Mouse (Mus musculus) leukemia stem cell, adult 10-12 weeks (primary cell): Measurements from ENCODE around the gene H2-D1. TPM values are rescaled to one million over a fixed set of nuclear protein-coding genes. Genes with fewer than 3 reads are reported as not detected.

Experiments
- polyA plus RNA-seq: library from polyadenylated mRNA; stranded (reverse); fragments of >175 nt; gene quantifications from 2 replicates; pipeline ENCODE4 v1.2.3, GENCODE M21; 2012; ENCODE audit warnings: low replicate concordance

The H2-D1 gene
- 138 and 236 TPM in 2 replicates for polyA plus RNA-seq

DNA sequence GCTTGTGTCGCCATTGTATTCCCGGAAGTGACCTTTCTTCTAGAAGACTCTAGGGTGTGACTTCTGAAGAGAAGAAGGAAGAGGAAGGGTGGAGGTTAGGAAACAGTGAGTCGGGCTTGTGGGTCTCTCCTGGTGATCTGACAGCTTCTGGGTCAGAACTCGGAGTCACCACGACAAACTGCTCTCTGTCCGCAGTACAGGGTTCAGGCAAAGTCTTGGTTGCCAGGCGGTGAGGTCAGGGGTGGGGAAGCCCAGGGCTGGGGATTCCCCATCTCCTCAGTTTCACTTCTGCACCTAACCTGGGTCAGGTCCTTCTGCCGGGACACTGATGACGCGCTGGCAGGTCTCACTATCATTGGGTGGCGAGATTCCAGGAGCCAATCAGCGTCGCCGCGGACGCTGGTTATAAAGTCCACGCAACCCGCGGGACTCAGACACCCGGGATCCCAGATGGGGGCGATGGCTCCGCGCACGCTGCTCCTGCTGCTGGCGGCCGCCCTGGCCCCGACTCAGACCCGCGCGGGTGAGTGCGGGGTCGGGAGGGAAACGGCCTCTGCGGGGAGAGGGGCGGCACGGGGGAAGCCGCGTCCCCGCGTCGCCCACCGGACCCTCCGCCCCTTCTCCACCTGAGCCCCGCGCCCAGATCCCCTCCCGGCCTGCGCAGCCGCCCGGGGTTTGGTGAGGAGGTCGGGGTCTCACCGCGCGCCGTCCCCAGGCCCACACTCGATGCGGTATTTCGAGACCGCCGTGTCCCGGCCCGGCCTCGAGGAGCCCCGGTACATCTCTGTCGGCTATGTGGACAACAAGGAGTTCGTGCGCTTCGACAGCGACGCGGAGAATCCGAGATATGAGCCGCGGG lies at the start of gene H2-D1:
H2-D1 (plus strand) TSS at position 67 of the 859 bp plus-strand sequence.

DNA sequence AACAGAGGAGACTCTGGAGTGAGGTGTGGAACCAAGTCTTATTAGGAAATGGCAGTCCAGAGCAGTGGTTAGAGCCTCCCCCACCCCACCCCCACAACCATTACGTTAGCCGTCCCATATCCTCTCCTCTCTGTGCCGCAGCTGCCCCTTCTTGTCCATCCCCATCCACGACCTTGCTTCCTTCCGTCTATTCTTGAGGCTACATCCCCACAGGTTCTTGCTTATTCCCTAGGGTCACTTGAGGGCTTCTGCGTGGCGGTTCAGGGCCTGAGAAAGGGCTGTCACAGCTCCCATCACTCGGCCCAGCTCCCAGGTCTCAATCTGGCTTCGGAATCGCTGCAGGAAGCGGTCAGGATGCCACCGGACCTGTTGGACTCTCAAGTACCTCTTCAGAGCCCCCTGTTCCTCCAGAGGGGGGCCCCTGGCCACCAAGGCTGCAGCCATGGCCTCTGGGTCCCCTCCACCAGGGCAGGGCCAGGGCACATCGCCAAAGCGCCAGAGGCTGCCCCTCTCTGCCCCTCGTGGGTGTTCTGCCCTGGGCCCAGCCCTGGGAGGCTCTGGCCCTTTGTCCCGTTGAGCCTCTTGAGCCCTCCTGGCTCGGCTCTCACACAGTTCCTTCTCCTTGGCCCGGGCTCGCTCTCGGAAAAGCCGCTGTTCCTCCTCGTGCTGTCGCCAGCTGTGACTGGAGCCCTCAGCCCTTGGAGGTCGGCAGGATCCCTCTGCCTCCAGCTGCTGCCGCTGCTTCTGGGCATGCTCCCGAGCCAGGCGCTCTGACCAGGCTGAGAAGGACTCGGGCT lies 42.2 kb upstream of the H2-D1 start, which contains the start of gene Gm16181:
Gm16181 (plus strand) TSS at position 679 of the 797 bp plus-strand sequence.

DNA sequence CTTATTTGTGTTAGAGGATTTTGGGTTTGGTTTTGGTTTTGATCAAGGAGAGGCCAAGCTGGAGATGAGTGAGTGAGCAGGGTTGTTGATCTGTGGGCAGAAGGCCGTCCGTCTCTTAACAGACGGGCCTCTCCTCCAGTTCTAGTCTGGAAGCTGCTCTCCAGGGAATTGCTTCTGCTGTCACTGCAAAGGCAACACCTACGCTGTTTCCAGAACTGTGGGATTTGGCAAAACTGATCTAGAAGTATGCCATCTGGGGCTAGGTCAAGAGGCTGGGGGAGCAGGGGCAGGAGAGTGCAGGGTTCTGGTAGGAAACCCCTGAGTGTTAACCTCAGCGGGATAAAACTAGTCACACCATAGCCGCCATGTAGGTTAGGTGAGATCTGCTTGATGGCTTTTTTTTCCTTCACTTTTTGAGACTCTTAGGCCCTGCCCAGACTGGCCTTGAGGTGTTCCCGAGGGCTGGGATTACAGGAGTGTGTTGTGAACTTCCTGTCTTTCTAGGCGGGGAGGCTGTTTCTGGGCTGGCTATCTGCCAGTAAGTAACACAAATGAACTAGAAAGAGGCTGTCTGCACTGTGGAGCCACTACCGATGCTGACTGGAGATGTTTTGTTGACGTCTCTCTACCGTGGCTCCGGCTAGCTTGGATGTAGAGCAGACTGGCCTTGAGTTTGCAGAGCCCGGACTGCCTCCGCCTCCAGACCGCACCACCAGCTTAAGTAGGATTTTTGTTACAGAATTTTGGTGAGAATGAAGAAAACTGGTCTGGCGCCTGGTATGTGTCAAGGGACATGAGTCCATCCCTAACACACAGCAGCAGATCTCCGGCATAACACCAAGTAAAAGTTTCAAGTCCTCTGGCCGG lies 29.2 kb upstream of the H2-D1 start, which contains the start of gene Atp6v1g2:
Atp6v1g2 (plus strand) TSS at position 547 of the 867 bp plus-strand sequence.

DNA sequence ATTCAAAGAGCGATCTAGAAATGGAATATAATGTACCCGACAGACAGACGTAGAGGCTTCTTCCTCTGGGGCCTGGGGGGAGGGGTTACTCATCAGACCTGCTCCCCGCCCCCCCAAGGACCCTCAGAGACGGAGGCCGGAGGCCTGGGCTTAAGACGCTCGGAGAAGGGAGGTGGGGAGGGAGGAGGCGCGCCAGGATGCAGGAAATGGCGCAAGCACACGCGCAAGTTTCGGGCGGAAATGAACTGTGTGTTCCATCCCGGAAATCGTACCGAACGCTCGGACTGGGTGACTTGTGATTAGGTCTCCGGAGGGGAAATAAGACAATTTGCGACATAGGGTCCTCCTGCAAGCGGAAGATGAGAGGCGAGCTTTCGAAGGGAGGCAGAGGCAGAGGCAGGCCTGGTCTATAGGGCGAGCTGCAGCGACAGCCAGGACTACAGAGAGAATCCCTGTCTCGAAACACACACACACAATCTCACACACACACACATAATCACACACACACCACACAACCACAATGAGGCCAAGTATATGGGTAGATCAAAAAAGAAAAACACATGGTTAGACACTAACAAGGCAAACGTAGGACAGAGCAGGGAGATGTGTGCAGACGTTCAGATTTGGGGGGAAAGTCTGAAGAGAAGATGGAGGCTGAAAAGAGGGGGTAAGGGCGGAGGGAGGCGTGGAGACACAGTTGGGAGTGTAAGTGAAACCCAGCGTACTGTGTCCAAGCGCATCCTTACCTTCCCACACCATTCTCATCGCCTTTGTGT lies 26.7 kb upstream of the H2-D1 start, which contains the start of gene Nfkbil1:
Nfkbil1 (minus strand) TSS at position 179 of the 776 bp plus-strand sequence.

DNA sequence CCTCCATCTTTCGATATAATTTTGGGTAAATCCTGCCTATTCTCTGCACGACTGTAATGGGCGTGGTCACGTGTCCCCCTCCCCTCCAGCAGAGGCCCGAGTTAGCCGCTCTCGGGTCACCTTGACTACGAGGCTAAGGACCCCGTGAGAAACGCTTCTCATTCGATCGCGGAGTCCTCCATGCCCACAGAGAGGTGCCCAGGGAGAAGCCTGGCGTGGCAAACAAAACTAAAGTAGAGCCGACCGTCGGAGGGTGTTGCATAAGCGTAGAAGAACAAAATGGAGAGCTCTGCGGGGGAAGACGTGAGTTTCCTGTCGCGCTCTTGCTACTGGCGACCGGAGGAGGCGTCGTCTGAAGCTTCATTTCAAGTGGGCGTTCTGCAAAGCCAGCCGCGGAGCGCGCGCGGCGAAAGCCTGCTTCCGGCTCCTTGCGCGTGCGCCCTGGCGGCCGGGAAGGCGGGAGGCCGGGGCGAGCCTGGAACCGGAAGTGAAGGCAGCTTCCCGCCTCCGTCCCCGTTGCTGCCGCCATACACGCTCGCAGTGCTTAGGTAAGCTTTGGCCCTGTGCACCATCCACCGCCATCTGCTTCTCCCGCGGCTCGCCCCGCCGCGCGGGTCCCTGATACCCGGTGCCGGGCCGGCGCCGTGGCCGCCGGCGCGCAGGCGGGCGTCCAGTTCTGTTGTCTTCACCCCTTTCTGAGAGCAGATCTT lies 21.1 kb upstream of the H2-D1 start, which contains the start of gene Ddx39b:
Ddx39b (plus strand) TSS at position 442 of the 710 bp plus-strand sequence.

Other genes with a start within 250 kb of the H2-D1 start
- 1.2 and 1.8 TPM in 2 replicates for gene Vwa7, start 246.2 kb upstream of the H2-D1 start, polyA plus RNA-seq
- 8.2 and 32.0 TPM in 2 replicates for gene Sapcd1, start 234.7 kb upstream of the H2-D1 start, polyA plus RNA-seq
- gene Msh5, start 216.0 kb upstream of the H2-D1 start, polyA plus RNA-seq, result 33.3 and 82.0 TPM in 2 replicates
- 197 and 295 TPM in 2 replicates for gene Clic1, start 212.8 kb upstream of the H2-D1 start, polyA plus RNA-seq
- gene Ddah2, start 203.7 kb upstream of the H2-D1 start, polyA plus RNA-seq, result 22.4 and 54.0 TPM in 2 replicates
- 0.34 TPM in 1 of 2 replicates, not detected in the other for gene Ly6g6c, start 197.3 kb upstream of the H2-D1 start, polyA plus RNA-seq
- 0.27 and 0.54 TPM in 2 replicates for gene Mpig6b, start 196.5 kb upstream of the H2-D1 start, polyA plus RNA-seq
- not detected in 2 replicates for gene Ly6g6e, start 185.8 kb upstream of the H2-D1 start, polyA plus RNA-seq
- not detected in 2 replicates for gene Ly6g6d, start 184.7 kb upstream of the H2-D1 start, polyA plus RNA-seq
- 0.31 TPM in 1 of 2 replicates, not detected in the other for gene Ly6g6f, start 177.1 kb upstream of the H2-D1 start, polyA plus RNA-seq
- gene Abhd16a, start 173.5 kb upstream of the H2-D1 start, polyA plus RNA-seq, result 312 and 354 TPM in 2 replicates
- not detected in 2 replicates for gene Ly6g5c, start 154.5 kb upstream of the H2-D1 start, polyA plus RNA-seq
- 0.71 TPM in 1 of 2 replicates, not detected in the other for gene Ly6g5b, start 147.3 kb upstream of the H2-D1 start, polyA plus RNA-seq
- 76.3 and 112 TPM in 2 replicates for gene Gpank1, start 141.3 kb upstream of the H2-D1 start, polyA plus RNA-seq
- gene Csnk2b, start 140.7 kb upstream of the H2-D1 start, polyA plus RNA-seq, result 69.5 and 70.4 TPM in 2 replicates
- 9.5 and 12.1 TPM in 2 replicates for gene D17H6S53E, start 136.4 kb upstream of the H2-D1 start, polyA plus RNA-seq
- gene Apom, start 130.7 kb upstream of the H2-D1 start, polyA plus RNA-seq, result 0.24 TPM in 1 of 2 replicates, not detected in the other
- 803 and 946 TPM in 2 replicates for gene Bag6, start 127.6 kb upstream of the H2-D1 start, polyA plus RNA-seq
- 1,544 and 3,522 TPM in 2 replicates for gene Prrc2a, start 97.8 kb upstream of the H2-D1 start, polyA plus RNA-seq
- 1.9 and 3.8 TPM in 2 replicates for gene Aif1, start 86.7 kb upstream of the H2-D1 start, polyA plus RNA-seq
- gene Lst1, start 74.3 kb upstream of the H2-D1 start, polyA plus RNA-seq, result 1.1 and 24.0 TPM in 2 replicates
- 75.8 and 165 TPM in 2 replicates for gene Ltb, start 68.3 kb upstream of the H2-D1 start, polyA plus RNA-seq
- 2.6 and 2.7 TPM in 2 replicates for gene Tnf, start 60.7 kb upstream of the H2-D1 start, polyA plus RNA-seq
- 4.2 and 5.6 TPM in 2 replicates for gene Lta, start 57.4 kb upstream of the H2-D1 start, polyA plus RNA-seq
- gene Gm16181, start 41.9 kb upstream of the H2-D1 start, polyA plus RNA-seq, result not detected in 2 replicates
- gene Atp6v1g2, start 29.1 kb upstream of the H2-D1 start, polyA plus RNA-seq, result 0.69 and 1.2 TPM in 2 replicates
- 31.5 and 40.3 TPM in 2 replicates for gene Nfkbil1, start 26.9 kb upstream of the H2-D1 start, polyA plus RNA-seq
- 114 and 195 TPM in 2 replicates for gene Ddx39b, start 21.0 kb upstream of the H2-D1 start, polyA plus RNA-seq
- 2.6 and 3.1 TPM in 2 replicates for gene H2-Q1, start 57.7 kb downstream of the H2-D1 start, polyA plus RNA-seq
- gene H2-Q2, start 79.5 kb downstream of the H2-D1 start, polyA plus RNA-seq, result 1.7 and 1.8 TPM in 2 replicates
- gene H2-Q4, start 116.9 kb downstream of the H2-D1 start, polyA plus RNA-seq, result 114 and 185 TPM in 2 replicates
- gene H2-Q6, start 162.1 kb downstream of the H2-D1 start, polyA plus RNA-seq, result 67.9 and 111 TPM in 2 replicates
- gene H2-Q7, start 176.4 kb downstream of the H2-D1 start, polyA plus RNA-seq, result 8.4 and 19.9 TPM in 2 replicates
- 2.4 and 3.7 TPM in 2 replicates for gene H2-Q10, start 207.4 kb downstream of the H2-D1 start, polyA plus RNA-seq
- not detected in 2 replicates for gene Pou5f1, start 243.3 kb downstream of the H2-D1 start, polyA plus RNA-seq